Mouse (Mus musculus) embryonic fibroblast, embryonic 13.5 days (primary cell): ENCODE data around the gene Efna3. TPM values are rescaled to one million over a fixed set of nuclear protein-coding genes. Genes with fewer than 3 reads are reported as not detected.

Source experiments
- H3K27ac ChIP-seq: 2 replicates; pipeline ENCODE4 v1.5.1; 2012; ENCODE audit warnings: low read length, control low read depth, inconsistent platforms; ENCODE audit not compliant: insufficient read depth
- H3K4me1 ChIP-seq: 2 replicates; pipeline ENCODE4 v1.6.1; 2011; ENCODE audit warnings: low read length; ENCODE audit not compliant: control insufficient read depth, insufficient read depth
- H3K4me3 ChIP-seq: 2 replicates; pipeline ENCODE4 v1.5.1; 2011; ENCODE audit warnings: mild to moderate bottlenecking, control low read depth, low read length; ENCODE audit not compliant: insufficient read depth
- CTCF ChIP-seq: IDR thresholded peaks from 2 replicates; pipeline ENCODE4 v1.5.1; 2011; ENCODE audit warnings: mild to moderate bottlenecking, control low read depth, low read length, moderate library complexity, borderline replicate concordance; ENCODE audit not compliant: insufficient read depth
- POLR2A ChIP-seq: IDR thresholded peaks from 2 replicates; pipeline ENCODE4 v1.6.1; 2011; ENCODE audit warnings: low read depth, mild to moderate bottlenecking, control low read depth, low read length, moderate library complexity
- polyA plus RNA-seq: library from polyadenylated mRNA; stranded (reverse); fragments of >200 nt; gene quantifications from 2 replicates; pipeline ENCODE4 v1.2.4, GENCODE M21; 2011; ENCODE audit warnings: low read depth; ENCODE audit not compliant: missing spikeins, insufficient read length

Efna3 gene
- polyA plus RNA-seq, 1 experiment = 7.1 TPM

DNA sequence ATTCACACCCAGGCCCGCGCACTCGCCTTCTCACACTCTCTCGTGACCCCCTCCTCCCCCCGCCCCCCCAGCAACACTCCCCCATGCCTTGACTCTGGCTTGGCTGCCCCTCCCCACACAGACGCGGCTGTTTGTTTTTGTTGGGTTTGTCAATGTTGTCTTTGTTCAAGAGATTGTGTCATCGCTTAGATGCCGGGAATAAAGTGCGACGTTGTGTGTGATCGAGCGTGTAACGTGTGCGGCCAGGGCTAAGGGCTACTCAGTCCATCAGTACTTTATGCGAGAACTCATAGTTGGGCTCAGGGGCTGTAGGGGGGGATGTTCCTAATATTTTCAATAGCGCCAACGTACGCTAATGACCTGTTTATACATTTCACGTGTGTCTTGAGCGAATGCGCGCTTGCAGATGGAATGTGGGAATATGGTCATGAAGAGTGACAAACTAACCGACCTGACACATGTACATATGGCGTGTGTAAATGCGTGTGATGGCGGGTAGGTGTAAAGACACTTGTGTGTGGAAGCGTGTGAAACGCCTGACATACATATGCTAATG is 42.6 kb downstream of the Efna3 start:
- TF ChIP-seq POLR2A (no peak), CTCF (no peak)
- H3K4me1 ChIP-seq = peaks cover 2% of the 10 kb centered on the region; the same call in 1 of the 2 replicates
- H3K27ac ChIP-seq = no peak overlapping the region
- H3K4me3 ChIP-seq = peak overlapping the region; percentile 54

DNA sequence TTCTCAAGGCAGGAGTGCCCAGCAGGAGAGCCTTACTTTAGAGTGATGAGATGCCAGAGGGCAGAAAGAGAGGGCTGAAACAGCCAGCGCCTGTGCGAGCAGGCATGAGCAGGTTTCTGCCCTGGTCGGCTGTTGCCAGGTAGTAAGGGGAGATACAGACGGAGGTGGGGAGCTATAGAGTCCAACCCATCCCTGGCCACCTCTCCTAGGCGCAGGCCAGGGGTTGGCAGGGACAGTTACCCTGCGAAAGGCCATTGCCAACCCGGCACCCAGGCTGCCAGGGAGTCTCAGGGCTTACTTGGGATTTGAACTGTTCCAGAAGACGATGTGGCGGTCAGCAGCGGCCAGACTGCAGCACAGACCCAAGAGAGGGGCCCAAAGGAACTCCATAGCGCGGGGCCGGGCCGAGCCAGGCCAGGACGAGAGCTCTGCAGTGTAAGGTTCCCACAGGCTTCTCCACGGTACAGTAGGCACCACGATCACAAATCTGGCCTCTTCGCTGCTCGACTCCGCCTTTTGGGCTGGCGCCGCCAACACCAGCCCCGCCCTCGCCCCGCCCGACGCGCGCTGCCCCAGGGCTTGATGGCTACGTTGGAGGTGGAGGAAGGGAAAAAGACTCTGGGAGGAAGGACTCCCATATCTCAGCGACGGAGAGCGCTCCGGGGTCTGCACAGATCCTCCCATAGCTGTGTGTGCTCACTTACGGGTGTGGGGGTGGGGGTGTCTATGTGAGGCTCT is 43.4 kb downstream of the Efna3 start:
- H3K4me3 ChIP-seq = peak overlapping the region; percentile 54
- H3K4me1 ChIP-seq = peaks cover 2% of the 10 kb centered on the region; the same call in 1 of the 2 replicates
- no peak overlapping the region for H3K27ac ChIP-seq
- TF ChIP-seq POLR2A (peak; percentile 94), CTCF (no peak)

- H3K4me1 ChIP-seq = peaks cover 2% of the 10 kb centered on the region; the same call in 1 of the 2 replicates
- TF ChIP-seq CTCF = no peak
- TF ChIP-seq POLR2A = no peak
- no peak overlapping the region for H3K27ac ChIP-seq
- H3K4me3 ChIP-seq = peak overlapping the region; percentile 49
Observed at GRCm38 (mm10) chr3:89278643-89279042, 44.1 kb downstream of the Efna3 start.

GRCm38 (mm10) chr3:89278107-89278506 is 44.7 kb downstream of the Efna3 start:
- peaks cover 2% of the 10 kb centered on the region; the same call in 1 of the 2 replicates for H3K4me1 ChIP-seq
- H3K27ac ChIP-seq = no peak overlapping the region
- H3K4me3 ChIP-seq = peak overlapping the region; percentile 49
- TF ChIP-seq POLR2A (no peak), CTCF (no peak)

DNA sequence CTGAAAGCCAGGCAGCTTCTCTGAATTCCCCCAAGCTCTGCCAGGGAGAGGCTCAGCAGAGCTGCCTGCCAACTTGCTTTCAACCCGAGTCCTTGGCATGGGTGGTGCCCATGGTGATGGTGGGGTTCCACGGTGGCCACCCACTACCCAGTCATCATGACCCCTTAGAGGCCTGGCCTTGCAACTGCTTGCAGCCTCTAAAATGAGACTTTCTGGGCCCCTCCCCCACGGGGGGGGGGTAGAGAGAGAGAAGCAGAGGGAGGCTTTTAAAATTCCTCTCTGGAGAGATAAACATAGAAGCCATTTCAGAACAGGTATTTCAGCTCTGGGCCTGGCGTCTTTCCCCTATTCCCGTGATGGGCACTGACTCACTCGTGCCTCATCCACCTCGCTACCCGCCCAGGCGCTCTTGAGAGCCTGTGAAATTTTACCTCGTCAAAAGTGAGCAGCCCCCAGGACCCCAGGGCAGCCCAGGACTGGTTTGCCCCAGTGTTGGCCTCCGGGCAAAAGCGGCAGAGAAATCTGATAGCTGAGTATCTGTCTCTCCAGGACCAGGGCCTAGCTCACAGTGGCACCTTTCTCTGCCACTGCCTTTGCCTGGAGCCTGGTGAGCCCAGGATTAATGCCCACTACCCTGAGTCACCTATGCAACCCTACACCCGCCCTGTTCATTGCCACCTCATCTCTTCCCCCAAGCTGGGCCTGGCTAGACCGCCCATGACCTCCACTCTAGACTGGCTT is 45.3 kb downstream of the Efna3 start:
- Histone ChIP-seq H3K4me1 (peaks cover 2% of the 10 kb centered on the region; the same call in 1 of the 2 replicates), H3K27ac (no peak overlapping the region)
- no peak for TF ChIP-seq POLR2A
- TF ChIP-seq CTCF = no peak

GRCm38 (mm10) chr3:89276061-89276460 is 46.7 kb downstream of the Efna3 start:
- no peak overlapping the region for H3K27ac ChIP-seq
- TF ChIP-seq POLR2A = no peak
- TF ChIP-seq CTCF = no peak
- H3K4me3 ChIP-seq = no peak overlapping the region
- peaks cover 2% of the 10 kb centered on the region; the same call in 1 of the 2 replicates for H3K4me1 ChIP-seq

More for the DNA sequence above, 45.3 kb downstream of the Efna3 start:
- no peak overlapping the region for H3K4me3 ChIP-seq

GRCm38 (mm10) chr3:89271760-89272159 is 51.0 kb downstream of the Efna3 start:
- Histone ChIP-seq H3K27ac (no peak overlapping the region), H3K4me3 (no peak overlapping the region), H3K4me1 (peaks cover 4% of the 10 kb centered on the region; the same call in 1 of the 2 replicates)
- TF ChIP-seq CTCF = no peak
- no peak for TF ChIP-seq POLR2A

- H3K4me3 ChIP-seq = no peak overlapping the region
- TF ChIP-seq POLR2A = no peak
- no peak for TF ChIP-seq CTCF
- peak overlapping the region; percentile 78 for H3K27ac ChIP-seq
- peaks cover 4% of the 10 kb centered on the region; the same call in 1 of the 2 replicates for H3K4me1 ChIP-seq
Observed at GRCm38 (mm10) chr3:89270891-89271290, 51.9 kb downstream of the Efna3 start.

GRCm38 (mm10) chr3:89270051-89270755 is 52.6 kb downstream of the Efna3 start, which contains the start of gene Slc50a1:
Gene Slc50a1 (minus strand): TSS chr3:89270570.
- peak within 1 kb of the TSS; percentile 78 for H3K27ac ChIP-seq
- H3K4me1 ChIP-seq = peaks cover 4% of the 10 kb centered on the region; the same call in 1 of the 2 replicates
- TF ChIP-seq CTCF (peak; percentile 16; the same call in 1 of the 2 replicates), POLR2A (peak; percentile 88)
- peak within 1 kb of the TSS; percentile 55 for H3K4me3 ChIP-seq
